Mouse (Mus musculus) neural tube, embryonic 12.5 days (tissue): Measurements from ENCODE around the gene Gskip. TPM values are rescaled to one million over a fixed set of nuclear protein-coding genes. Genes with fewer than 3 reads are reported as not detected.

ENCODE experiments used
- ATAC-seq: fragments of 200-750 bp; cut with Nextera tagmentation; 2 replicates; pipeline ENCODE4 v1.8.0; 2017; ENCODE audit warnings: low read depth, mild to moderate bottlenecking, moderate TSS enrichment, moderate library complexity; ENCODE audit not compliant: low FRiP score
- H3K27ac ChIP-seq: fragments of 300-500 bp; sonication (generic); 2 replicates; pipeline ENCODE4 v1.5.1; 2016
- H3K27me3 ChIP-seq: fragments of 300-500 bp; sonication (generic); replicated peaks from 2 replicates; pipeline ENCODE4 v1.6.1; 2016; ENCODE audit warnings: mild to moderate bottlenecking
- H3K36me3 ChIP-seq: fragments of 300-500 bp; sonication (generic); 2 replicates; pipeline ENCODE4 v1.6.1; 2016; ENCODE audit warnings: mild to moderate bottlenecking
- H3K4me1 ChIP-seq: fragments of 300-500 bp; sonication (generic); 2 replicates; pipeline ENCODE4 v1.6.1; 2016
- H3K4me2 ChIP-seq: fragments of 300-500 bp; sonication (generic); replicated peaks from 2 replicates; pipeline ENCODE4 v1.6.1; 2016; ENCODE audit warnings: mild to moderate bottlenecking
- H3K4me3 ChIP-seq: fragments of 300-500 bp; sonication (generic); 2 replicates; pipeline ENCODE4 v1.5.1; 2016
- H3K9ac ChIP-seq: fragments of 300-500 bp; sonication (generic); 2 replicates; pipeline ENCODE4 v1.6.1; 2016; ENCODE audit warnings: mild to moderate bottlenecking
- H3K9me3 ChIP-seq: fragments of 300-500 bp; sonication (generic); 2 replicates; pipeline ENCODE4 v1.6.1; 2016; ENCODE audit warnings: mild to moderate bottlenecking
- WGBS: fragments of 180-500 bp; shearing (Covaris S2); methylation state at CpG from one replicate; pipeline ENCODE4 v1.1.7; 2016; 5-methylcytosine and 5-hydroxymethylcytosine counted together
- polyA plus RNA-seq: library from polyadenylated mRNA; unstranded; fragments of >200 nt; fragmentation: Nextera tagmentation; extraction: Ambion mirVana; gene quantifications from 2 replicates; pipeline ENCODE4 v1.2.1, GENCODE M21; 2016

Gskip gene
- polyA plus RNA-seq, 1 experiment from 2014 or later = 33.1 TPM

- Histone ChIP-seq H3K4me3 (no peak overlapping the region), H3K27ac (no peak overlapping the region), H3K27me3 (no peaks in the 10 kb centered on the region), H3K36me3 (no peaks in the 10 kb centered on the region), H3K9ac (no peak overlapping the region), H3K9me3 (no peaks in the 10 kb centered on the region), H3K4me1 (no peaks in the 10 kb centered on the region), H3K4me2 (no peak overlapping the region)
- ATAC-seq = 0 out of 2 replicates have a peak, but pooled peaks have one; percentile 21
- WGBS = 90% methylated on average over 3 of the region's 3 CpGs
Observed at GRCm38 (mm10) chr12:105727268-105727667, 42.6 kb downstream of the Gskip start.

GRCm38 (mm10) chr12:105727964-105728363 is 43.3 kb downstream of the Gskip start:
- H3K27ac ChIP-seq = no peak overlapping the region
- H3K27me3 ChIP-seq = no peaks in the 10 kb centered on the region
- no peak for ATAC-seq
- H3K4me2 ChIP-seq = no peak overlapping the region
- H3K36me3 ChIP-seq = no peaks in the 10 kb centered on the region
- H3K4me1 ChIP-seq = no peaks in the 10 kb centered on the region
- no peak overlapping the region for H3K9ac ChIP-seq
- WGBS = 33% methylated on average over 8 of the region's 8 CpGs
- no peak overlapping the region for H3K4me3 ChIP-seq
- H3K9me3 ChIP-seq = no peaks in the 10 kb centered on the region

- WGBS = 91% methylated on average over 6 of the region's 6 CpGs
Observed at GRCm38 (mm10) chr12:105730851-105731460, 46.3 kb downstream of the Gskip start.

GRCm38 (mm10) chr12:105733370-105734159 is 48.9 kb downstream of the Gskip start:
- Histone ChIP-seq H3K4me2 (no peak overlapping the region), H3K36me3 (no peaks in the 10 kb centered on the region), H3K4me1 (no peaks in the 10 kb centered on the region), H3K27me3 (no peaks in the 10 kb centered on the region), H3K27ac (no peak overlapping the region), H3K4me3 (no peak overlapping the region), H3K9ac (no peak overlapping the region), H3K9me3 (no peaks in the 10 kb centered on the region)
- whole genome bisulfite sequencing = 72% methylated on average over 9 of the region's 9 CpGs
- ATAC-seq = no peak

More at GRCm38 (mm10) chr12:105730851-105731460, 46.3 kb downstream of the Gskip start:
- Histone ChIP-seq H3K9ac (no peak overlapping the region), H3K4me2 (no peak overlapping the region), H3K27ac (no peak overlapping the region), H3K36me3 (no peaks in the 10 kb centered on the region), H3K27me3 (no peaks in the 10 kb centered on the region), H3K9me3 (no peaks in the 10 kb centered on the region), H3K4me1 (no peaks in the 10 kb centered on the region), H3K4me3 (no peak overlapping the region)
- no peak for ATAC-seq

DNA sequence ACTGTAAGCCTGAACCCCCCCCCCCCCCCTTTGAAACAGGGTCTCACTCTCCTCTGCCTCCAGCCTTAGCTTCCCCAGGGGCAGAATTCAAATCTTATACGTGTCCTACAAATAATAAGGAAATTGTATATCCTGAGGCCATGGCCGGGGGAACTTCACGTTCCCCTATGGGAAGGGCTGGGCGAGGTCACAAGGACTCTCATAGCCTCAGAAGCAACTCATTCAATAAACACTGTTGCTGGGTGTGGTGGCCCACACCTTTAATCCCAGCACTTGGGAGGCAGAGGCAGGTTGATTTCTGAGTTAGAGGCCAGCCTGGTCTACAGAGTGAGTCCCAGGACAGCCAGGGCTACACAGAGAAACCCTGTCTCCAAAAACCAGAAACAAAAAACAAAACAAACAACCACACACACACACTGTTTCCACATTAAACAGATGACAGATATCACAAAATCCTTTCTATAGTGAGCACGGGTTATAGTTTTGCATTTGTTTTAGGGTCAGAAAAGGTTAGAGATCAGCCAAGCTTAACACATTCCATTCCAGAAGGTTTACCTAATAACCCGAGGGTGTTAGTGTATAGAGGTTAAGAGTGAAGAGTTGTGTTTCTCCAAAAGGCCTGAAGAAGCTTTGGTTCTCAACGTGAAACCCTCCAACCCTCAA is 50.7 kb downstream of the Gskip start:
- ATAC-seq = no peak
- no peaks in the 10 kb centered on the region for H3K9me3 ChIP-seq
- no peak overlapping the region for H3K4me2 ChIP-seq
- no peak overlapping the region for H3K4me3 ChIP-seq
- no peaks in the 10 kb centered on the region for H3K36me3 ChIP-seq
- no peak overlapping the region for H3K9ac ChIP-seq
- WGBS = 86% methylated on average over 7 of the region's 7 CpGs
- H3K27me3 ChIP-seq = no peaks in the 10 kb centered on the region
- no peak overlapping the region for H3K27ac ChIP-seq
- H3K4me1 ChIP-seq = no peaks in the 10 kb centered on the region

DNA sequence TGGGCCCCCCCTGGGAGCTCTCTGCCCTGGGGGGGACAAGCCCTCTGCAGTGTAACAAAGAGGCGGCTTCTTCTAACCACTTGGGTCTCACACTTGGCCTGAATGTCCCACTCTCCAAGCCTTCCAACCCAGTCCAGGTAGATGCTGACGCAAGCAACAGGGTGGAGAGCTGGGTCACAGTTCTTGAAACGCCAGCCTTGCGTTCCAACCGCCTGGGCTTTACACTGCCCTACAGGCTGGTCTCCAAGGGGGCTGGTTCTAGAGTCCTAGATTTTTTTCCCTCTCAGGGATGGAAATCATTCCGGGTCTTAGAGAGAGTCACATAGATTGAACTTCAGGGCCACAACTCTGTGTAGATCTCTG is 51.2 kb downstream of the Gskip start:
- Histone ChIP-seq H3K27me3 (no peaks in the 10 kb centered on the region), H3K36me3 (no peaks in the 10 kb centered on the region), H3K9ac (no peak overlapping the region), H3K27ac (no peak overlapping the region), H3K4me1 (no peaks in the 10 kb centered on the region), H3K4me3 (no peak overlapping the region), H3K9me3 (no peaks in the 10 kb centered on the region), H3K4me2 (no peak overlapping the region)
- 94% methylated on average over 6 of the region's 6 CpGs for WGBS
- no peak for ATAC-seq

GRCm38 (mm10) chr12:105738316-105739096 is 53.9 kb downstream of the Gskip start:
- Histone ChIP-seq H3K9me3 (no peaks in the 10 kb centered on the region), H3K4me3 (no peak overlapping the region), H3K27ac (no peak overlapping the region), H3K27me3 (no peaks in the 10 kb centered on the region), H3K36me3 (no peaks in the 10 kb centered on the region), H3K4me1 (no peaks in the 10 kb centered on the region), H3K4me2 (no peak overlapping the region), H3K9ac (no peak overlapping the region)
- WGBS = 80% methylated on average over 15 of the region's 15 CpGs
- ATAC-seq = no peak

- Histone ChIP-seq H3K4me3 (no peak overlapping the region), H3K9ac (no peak overlapping the region), H3K4me2 (no peak overlapping the region), H3K27ac (no peak overlapping the region), H3K36me3 (no peaks in the 10 kb centered on the region), H3K27me3 (no peaks in the 10 kb centered on the region), H3K9me3 (no peaks in the 10 kb centered on the region), H3K4me1 (no peaks in the 10 kb centered on the region)
- WGBS = 89% methylated on average over 8 of the region's 8 CpGs
- no peak for ATAC-seq
Observed at GRCm38 (mm10) chr12:105739656-105740055, 55.0 kb downstream of the Gskip start.

DNA sequence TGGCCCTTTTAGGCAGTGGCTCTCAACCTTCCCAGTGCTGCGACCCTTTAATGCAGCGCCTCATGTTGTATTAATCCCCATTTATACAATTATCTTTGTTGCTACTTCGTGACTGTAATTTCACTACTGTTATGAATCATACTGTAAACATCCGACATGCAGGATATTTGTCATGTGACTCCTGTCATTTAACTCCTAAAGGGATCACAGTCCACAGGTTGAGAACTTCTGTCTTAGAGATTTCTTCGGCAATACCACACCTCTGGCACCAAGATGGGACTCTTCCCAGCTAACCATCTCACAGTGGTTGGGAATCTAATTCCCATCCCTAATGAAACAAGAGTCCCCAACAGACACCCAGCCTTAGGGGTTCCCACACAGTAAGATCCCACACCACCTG is 63.5 kb downstream of the Gskip start:
- no peak for ATAC-seq
- Histone ChIP-seq H3K27ac (no peak overlapping the region), H3K36me3 (no peaks in the 10 kb centered on the region), H3K9me3 (no peaks in the 10 kb centered on the region), H3K4me3 (no peak overlapping the region), H3K9ac (no peak overlapping the region), H3K27me3 (no peaks in the 10 kb centered on the region), H3K4me1 (no peaks in the 10 kb centered on the region), H3K4me2 (no peak overlapping the region)
- 90% methylated on average over 5 of the region's 5 CpGs for WGBS

Other genes with a start within 250 kb of the Gskip start
- gene D430019H16Rik, start 231.0 kb upstream of the Gskip start, polyA plus RNA-seq = 6.9 and 8.4 TPM in 2 replicates
- 2.0 and 2.7 TPM in 2 replicates for gene Bdkrb2, start 121.6 kb upstream of the Gskip start, polyA plus RNA-seq
- not detected in 2 replicates for gene Bdkrb1, start 81.7 kb upstream of the Gskip start, polyA plus RNA-seq
- 17.2 and 18.1 TPM in 2 replicates for gene Atg2b, start 382 bp downstream of the Gskip start, polyA plus RNA-seq
- gene Ak7, start 21.1 kb downstream of the Gskip start, polyA plus RNA-seq = 0.70 and 0.86 TPM in 2 replicates
- gene Papola, start 99.9 kb downstream of the Gskip start, polyA plus RNA-seq = 249 and 259 TPM in 2 replicates